Mouse (Mus musculus): ENCODE results near the gene Abcb11.

Abcb11 gene

DNA sequence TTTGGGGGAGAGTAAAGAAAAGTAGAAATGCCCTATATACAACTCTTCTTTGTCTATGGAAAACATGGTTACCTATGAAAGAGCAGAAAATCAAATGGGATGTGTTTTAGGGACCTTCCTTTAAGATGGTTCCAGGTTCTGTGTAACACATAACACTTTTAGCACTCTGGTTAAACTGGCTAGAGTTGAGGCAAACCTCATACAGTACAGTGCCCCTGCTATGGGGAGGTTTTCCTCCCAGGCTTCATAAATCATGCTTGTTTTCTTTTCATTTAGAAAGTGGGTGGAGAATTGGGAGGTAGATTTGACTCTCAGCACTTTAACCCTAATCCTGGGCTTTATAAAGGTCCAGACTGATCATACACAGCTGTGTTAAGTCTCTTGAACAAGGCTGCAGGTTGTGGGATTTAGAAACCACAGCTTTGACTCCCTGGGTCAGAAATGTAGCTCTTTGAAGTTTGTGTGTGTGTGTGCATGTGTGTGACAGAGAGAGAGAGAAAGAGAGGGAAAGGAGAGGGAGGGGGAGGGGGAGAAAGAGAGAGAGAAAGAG is 78.3 kb downstream of the Abcb11 start:
- no peak for DNase-seq (ENCODE audit: low read depth, low spot score)

- DNase-seq (ENCODE audit: low read depth, low spot score) = no peak
Measured at GRCm38 (mm10) chr2:69248221-69248755, 94.1 kb downstream of the Abcb11 start.

GRCm38 (mm10) chr2:69247081-69247480 is 95.3 kb downstream of the Abcb11 start:
- no peak for DNase-seq (ENCODE audit: low read depth, low spot score)

DNA sequence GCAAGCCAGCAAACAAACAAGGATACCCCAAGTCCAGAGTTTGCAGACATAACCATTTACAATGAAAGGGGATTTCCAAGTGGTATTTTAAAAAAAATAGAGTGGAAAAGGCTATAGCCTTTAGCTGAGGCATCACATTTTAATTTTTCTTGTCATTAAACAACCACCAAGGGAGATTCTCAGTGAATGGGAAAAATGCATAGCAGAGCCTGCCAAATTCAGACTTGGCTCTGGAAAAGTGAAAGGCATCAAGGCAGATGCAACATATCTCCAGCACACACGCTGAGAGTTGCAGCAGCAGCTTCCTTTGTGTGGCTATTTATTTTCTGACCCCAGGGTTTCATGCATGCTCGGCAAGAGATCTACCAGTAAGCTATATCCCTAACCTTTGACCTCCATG is 97.5 kb downstream of the Abcb11 start:
- no peak for DNase-seq (ENCODE audit: low read depth, low spot score)

- DNase-seq (ENCODE audit: low read depth, low spot score) = no peak
Measured at GRCm38 (mm10) chr2:69239315-69239714, 103.1 kb downstream of the Abcb11 start.

- no peak for DNase-seq (ENCODE audit: low read depth, low spot score)
Measured at GRCm38 (mm10) chr2:69234976-69235678, 107.3 kb downstream of the Abcb11 start.

DNA sequence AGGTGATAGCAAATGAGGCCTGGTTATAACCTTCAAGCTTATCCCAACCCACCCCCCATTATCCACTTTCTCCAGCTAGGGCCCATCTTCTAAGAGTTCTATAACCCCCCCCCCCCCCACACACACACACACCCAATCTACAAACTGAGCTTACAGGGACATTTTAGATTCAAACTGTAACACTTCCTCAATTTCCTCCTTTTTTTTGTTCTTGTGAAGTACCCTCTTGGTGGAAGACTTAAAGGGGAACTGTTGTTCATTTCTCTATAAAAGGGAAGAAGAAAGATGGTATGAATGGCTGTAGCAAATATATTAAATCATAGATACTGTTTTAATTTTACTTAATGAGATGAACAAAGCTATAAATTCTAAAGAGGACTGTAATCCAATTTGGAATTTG is 110.3 kb downstream of the Abcb11 start:
- no peak for DNase-seq (ENCODE audit: low read depth, low spot score)

GRCm38 (mm10) chr2:69230137-69230536 is 112.3 kb downstream of the Abcb11 start:
- no peak for DNase-seq (ENCODE audit: low read depth, low spot score)

DNA sequence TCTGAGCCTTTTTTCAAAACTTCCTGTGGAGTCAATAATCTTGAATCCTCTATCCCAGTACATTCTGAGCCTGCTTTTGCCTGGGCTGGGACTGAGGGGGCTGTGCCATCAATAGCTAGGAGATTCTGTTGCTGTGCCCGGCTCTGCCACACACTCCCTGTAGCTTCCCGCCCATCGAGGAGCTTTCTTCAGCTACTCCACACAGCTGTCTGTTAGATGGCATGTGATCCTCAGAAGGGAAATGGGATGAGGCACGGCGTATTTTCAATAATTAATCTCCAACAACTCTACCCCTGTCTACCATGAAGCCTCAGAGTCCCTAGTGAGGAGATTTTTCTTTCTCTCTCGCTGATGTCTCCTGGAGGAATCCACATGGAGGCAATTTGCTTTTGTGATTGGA is 113.8 kb downstream of the Abcb11 start:
- no peak for DNase-seq (ENCODE audit: low read depth, low spot score)

DNA sequence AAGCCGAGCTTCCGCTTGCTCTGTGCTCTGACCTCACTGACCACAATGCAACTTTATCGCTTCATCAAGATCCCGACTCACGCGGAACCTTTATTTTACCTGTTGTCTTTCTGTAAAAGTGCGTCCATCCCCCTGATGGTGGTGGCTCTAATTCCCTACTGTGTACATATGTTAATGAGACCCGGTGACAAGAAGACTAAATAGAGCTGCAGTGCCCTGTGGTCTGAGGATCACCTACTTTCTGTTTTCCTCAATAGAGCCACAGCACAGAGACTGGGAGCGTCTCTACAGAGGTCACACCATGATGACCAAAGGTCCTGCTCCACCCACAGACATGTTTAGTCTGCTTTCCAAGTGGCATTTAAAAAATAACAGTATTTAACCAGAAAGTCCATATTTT is 115.5 kb downstream of the Abcb11 start:
- no peak for DNase-seq (ENCODE audit: low read depth, low spot score)

- DNase-seq (ENCODE audit: low read depth, low spot score) = no peak
Measured at GRCm38 (mm10) chr2:69224724-69225123, 117.7 kb downstream of the Abcb11 start.

DNA sequence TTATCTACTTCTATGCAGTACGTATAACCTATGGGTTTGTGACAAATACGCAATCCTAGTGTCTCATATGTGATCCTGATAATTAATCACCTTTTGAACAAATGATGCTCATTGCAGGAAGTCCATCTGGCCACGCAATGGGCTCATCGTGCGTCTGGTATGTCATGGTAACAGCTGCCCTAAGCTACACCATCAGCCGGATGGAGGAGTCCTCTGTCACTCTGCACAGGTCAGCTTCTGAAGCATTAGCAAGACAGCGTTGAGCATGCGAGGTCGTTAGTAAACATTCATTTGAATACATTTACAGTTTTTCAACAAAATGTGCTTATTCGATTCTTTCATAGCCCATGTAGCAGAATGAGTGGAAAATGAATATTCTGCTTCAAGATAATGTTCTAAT is 119.6 kb downstream of the Abcb11 start:
- DNase-seq (ENCODE audit: low read depth, low spot score) = no peak

DNA sequence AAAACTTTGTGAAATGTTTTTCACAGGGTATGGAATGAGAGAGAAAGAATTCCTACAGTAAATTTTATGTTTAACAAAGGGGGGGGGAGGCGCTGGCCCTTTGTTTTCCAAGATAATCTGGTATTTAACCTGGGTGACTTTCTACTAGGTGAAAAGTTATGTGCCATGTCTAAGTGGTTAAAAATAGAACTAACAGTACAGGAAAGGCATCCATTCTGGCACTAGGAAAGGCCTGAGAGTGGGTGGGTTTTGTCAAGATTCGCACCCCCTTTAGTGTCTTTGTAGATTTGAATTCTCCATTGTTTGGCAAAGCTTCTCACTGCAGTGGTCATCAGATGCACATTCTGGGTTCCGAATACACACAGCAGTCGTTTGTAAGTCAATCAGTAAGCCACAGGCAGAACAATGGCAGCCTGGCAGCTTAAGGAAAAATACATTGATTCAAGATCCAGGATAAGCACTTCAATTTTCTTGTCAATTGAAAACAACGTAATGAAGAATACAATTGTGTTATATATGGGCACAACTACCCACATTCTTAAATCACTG is 120.5 kb downstream of the Abcb11 start:
- no peak for DNase-seq (ENCODE audit: low read depth, low spot score)

DNA sequence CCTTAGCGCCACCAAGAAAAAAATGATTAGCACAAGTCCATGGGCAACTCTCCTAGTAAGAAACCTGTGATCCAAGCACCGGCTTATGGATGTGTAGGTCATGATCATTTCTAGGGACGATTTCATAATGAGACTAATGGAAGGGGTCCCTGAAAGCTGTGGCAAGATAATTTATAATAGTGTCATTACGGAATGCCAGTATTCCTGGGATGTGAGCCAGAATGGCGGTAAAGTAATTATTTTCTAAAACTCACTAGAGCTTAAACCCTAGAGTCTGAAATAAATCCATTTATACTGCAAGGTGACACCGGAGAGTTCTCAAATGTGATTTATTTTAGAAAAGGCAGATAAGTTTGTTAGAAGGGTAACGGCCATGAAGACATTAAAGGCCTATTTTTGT is 127.2 kb downstream of the Abcb11 start:
- no peak for DNase-seq (ENCODE audit: low read depth, low spot score)

GRCm38 (mm10) chr2:69212652-69213051 is 129.8 kb downstream of the Abcb11 start:
- DNase-seq (ENCODE audit: low read depth, low spot score) = no peak

- DNase-seq (ENCODE audit: low read depth, low spot score) = no peak
Measured at GRCm38 (mm10) chr2:69210773-69211172, 131.6 kb downstream of the Abcb11 start, which contains the start of gene G6pc2. Gene G6pc2, plus strand, starts transcription at chr2:69211073.

DNA sequence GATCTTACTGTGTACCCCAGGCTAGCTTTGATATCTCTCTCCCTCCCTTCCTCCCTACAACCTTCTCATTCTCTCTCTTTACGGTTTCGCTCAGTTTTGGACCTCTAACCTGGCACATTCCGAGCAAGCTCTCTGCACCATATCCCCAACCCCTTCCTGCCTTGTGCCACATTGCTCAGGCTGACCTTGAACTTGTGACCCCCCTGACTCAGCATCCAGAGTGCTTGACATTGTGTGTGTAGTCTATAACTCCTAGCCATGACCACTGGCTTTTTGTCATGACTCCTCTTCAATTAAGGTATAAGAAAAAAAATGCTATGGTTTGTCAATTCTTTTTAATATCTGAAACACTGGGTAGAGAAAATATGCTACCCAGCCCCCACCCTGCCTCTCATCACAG is 132.7 kb downstream of the Abcb11 start:
- DNase-seq (ENCODE audit: low read depth, low spot score) = no peak

GRCm38 (mm10) chr2:69206523-69206922 is 135.9 kb downstream of the Abcb11 start:
- no peak for DNase-seq (ENCODE audit: low read depth, low spot score)

DNA sequence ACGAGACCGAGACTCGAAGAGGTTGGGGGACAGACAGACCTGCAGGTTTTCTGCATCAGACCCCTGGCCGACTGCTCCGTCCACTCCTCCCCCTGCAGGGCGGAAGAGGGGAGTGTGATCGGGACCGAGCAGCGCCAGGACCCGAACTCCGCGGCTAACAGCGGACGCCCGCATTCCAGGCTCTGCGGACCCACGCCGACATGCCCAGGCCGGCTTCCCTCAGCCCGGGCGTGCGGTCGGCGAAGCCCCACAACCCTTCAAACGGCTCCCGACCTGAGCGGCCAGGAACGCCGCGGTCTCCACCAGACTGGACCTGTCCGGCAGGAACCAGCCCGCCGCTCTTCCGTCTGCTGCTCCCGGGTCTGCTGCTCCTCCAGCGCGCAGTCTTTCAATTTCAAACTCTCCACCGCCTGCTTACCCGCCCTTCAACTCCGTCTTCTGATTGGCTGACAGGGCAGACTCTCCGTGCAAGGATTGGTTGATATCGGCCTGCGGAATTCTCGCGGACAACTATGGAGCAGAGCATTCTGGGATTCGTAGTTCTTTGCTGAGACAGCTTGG is 136.5 kb downstream of the Abcb11 start, which contains the start of gene Spc25:
TSS of gene Spc25 (minus strand) at position 404 of the 561 bp plus-strand sequence.
- DNase-seq (ENCODE audit: low read depth, low spot score) = peak; percentile 89

GRCm38 (mm10) chr2:69205185-69205584 is 137.2 kb downstream of the Abcb11 start:
- no peak for DNase-seq (ENCODE audit: low read depth, low spot score)

DNA sequence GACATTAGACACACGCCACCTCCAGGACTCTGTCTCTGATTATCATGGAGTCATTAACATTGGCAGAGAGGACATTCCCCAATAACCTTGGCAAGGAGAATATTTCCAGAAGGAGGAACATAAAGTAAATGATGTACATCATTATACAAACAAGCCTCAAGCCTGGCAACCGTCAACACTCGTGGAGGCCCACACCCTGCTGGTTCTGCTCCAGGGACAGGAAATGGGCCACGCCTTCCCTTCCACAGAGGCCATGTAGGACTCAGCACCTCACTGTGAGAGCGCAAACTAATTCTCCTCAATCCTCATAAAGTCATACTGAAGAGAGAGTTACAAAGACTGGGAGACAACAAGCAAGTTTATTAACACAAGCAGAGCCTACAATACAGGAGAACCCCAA is 148.9 kb downstream of the Abcb11 start:
- no peak for DNase-seq (ENCODE audit: low read depth, low spot score)

DNA sequence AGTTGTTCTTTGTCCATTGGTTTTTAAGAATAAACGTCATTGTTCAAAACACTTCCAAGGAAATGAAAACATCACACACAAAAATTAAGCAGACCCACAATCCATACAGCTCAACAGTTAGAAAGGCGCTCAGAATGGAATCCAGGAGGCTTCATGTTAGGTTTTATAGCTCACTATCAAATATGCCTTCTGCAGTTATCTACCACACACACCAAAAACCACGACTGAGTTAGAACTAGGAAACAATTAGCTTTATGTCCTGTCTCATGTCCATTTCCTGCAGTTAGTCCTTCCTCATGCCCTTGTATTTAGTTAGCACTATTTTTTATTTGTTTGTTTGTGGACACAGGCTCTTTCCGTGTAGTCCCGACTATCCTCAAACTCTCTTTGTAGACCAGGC is 151.4 kb downstream of the Abcb11 start:
- DNase-seq (ENCODE audit: low read depth, low spot score) = no peak

DNA sequence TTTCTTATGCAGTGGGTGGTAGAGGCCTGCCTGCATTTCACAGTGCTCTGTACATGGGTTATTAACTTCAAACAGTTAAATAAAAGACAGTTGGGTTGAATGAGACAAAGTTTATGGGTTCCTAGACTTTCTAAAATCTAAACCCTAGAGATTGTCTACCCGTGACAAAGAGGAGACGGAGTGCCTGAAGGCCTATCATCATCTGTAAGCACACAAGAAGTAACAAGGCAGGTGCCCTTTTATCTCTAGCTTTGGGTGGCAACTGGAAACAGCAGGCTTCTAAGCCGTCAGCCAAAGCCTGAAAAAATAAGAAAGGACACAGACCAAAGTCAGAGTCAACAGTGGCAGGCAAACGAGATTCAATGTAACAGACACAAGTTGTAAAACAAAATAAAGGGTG is 153.2 kb downstream of the Abcb11 start:
- no peak for DNase-seq (ENCODE audit: low read depth, low spot score)

Measured in telencephalon, adult 2 months (tissue).